Mouse (Mus musculus) hindbrain, embryonic 16.5 days (tissue): Measurements from ENCODE around the gene AL731706.1. TPM values are rescaled to one million over a fixed set of nuclear protein-coding genes. Genes with fewer than 3 reads are reported as not detected.
"Not testable (repeated sequence)": the region's sequence is repeated elsewhere in the genome, so short reads cannot be mapped to it uniquely, and the experiment has no call there.

Source experiments
- ATAC-seq: fragments of 200-750 bp; cut with Nextera tagmentation; 2 replicates; pipeline ENCODE4 v1.8.0; 2017; ENCODE audit warnings: moderate TSS enrichment, moderate library complexity
- H3K27ac ChIP-seq: fragments of 300-500 bp; sonication (generic); 2 replicates; pipeline ENCODE4 v1.5.1; 2014; ENCODE audit warnings: low read depth, mild to moderate bottlenecking, control low read depth, low read length, moderate library complexity
- H3K27me3 ChIP-seq: fragments of 300-500 bp; sonication (generic); replicated peaks from 2 replicates; pipeline ENCODE4 v1.6.1; 2014; ENCODE audit warnings: low read length; ENCODE audit not compliant: control insufficient read depth, insufficient read depth
- H3K36me3 ChIP-seq: fragments of 300-500 bp; sonication (generic); 2 replicates; pipeline ENCODE4 v1.6.1; 2014; ENCODE audit warnings: mild to moderate bottlenecking, low read length, moderate library complexity, mixed read lengths; ENCODE audit not compliant: control insufficient read depth, insufficient read depth
- H3K4me1 ChIP-seq: fragments of 300-500 bp; sonication (generic); 2 replicates; pipeline ENCODE4 v1.6.1; 2014; ENCODE audit warnings: low read depth, low read length; ENCODE audit not compliant: control insufficient read depth, insufficient read depth
- H3K4me2 ChIP-seq: fragments of 300-500 bp; sonication (generic); 2 replicates; pipeline ENCODE4 v1.6.1; 2014; ENCODE audit warnings: mild to moderate bottlenecking, low read length, control low read depth, moderate library complexity
- H3K4me3 ChIP-seq: fragments of 300-500 bp; sonication (generic); 2 replicates; pipeline ENCODE4 v1.5.1; 2014; ENCODE audit warnings: mild to moderate bottlenecking, low read length, control low read depth, moderate library complexity
- H3K9ac ChIP-seq: fragments of 300-500 bp; sonication (generic); 2 replicates; pipeline ENCODE4 v1.6.1; 2014; ENCODE audit warnings: low read depth, mild to moderate bottlenecking, control low read depth, low read length, moderate library complexity
- H3K9me3 ChIP-seq: fragments of 300-500 bp; sonication (generic); 2 replicates; pipeline ENCODE4 v1.6.1; 2014; ENCODE audit warnings: mild to moderate bottlenecking, low read length, moderate library complexity; ENCODE audit not compliant: control insufficient read depth
- WGBS: fragments of 180-500 bp; shearing (Covaris S2); extraction: QIAGEN DNeasy Blood & Tissue Kit; methylation state at CpG from one replicate; pipeline ENCODE4 v1.1.7; 2014; 5-methylcytosine and 5-hydroxymethylcytosine counted together
- polyA plus RNA-seq: library from polyadenylated mRNA; unstranded; fragments of >200 nt; fragmentation: Nextera tagmentation; extraction: Ambion mirVana; gene quantifications from 2 replicates; pipeline ENCODE4 v1.2.1, GENCODE M21; 2015

The AL731706.1 gene
- polyA plus RNA-seq, 1 experiment from 2014 or later, result 23.9 TPM

- WGBS, result 2% methylated on average over 4 of the region's 4 CpGs
These were observed 20.8 kb upstream of the AL731706.1 start for GRCm38 (mm10) chr2:136911958-136912411.

DNA sequence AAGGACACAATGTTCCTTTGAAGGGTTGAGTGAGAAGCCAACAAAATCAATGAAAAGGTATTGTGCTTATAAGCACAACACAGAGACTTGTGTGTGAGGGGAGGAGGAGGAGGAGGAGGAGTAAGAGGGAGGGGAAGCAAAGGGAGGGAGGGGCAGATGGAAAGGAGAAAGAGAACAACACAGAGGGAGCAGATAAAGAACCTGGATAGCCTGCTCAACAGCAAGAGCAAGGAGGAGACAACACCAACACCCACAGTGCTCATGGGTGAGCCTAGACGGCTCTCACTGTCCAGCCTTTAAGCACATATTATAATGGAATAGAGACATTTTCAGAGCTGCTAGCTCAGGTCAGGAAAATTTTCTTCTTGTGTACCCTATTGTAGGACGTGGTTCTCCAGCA is 18.1 kb upstream of the AL731706.1 start:
- WGBS, result 62% methylated on average over 2 of the region's 2 CpGs
- Histone ChIP-seq H3K27me3 (no peaks in the 10 kb centered on the region), H3K9me3 (no peaks in the 10 kb centered on the region), H3K4me2 (no peak overlapping the region), H3K4me3 (no peak overlapping the region), H3K4me1 (peaks cover 5% of the 10 kb centered on the region; the same call in 1 of the 2 replicates), H3K36me3 (peaks cover 4% of the 10 kb centered on the region; the same call in 1 of the 2 replicates), H3K9ac (no peak overlapping the region), H3K27ac (no peak overlapping the region)
- no peak for ATAC-seq

More at GRCm38 (mm10) chr2:136911958-136912411, 20.8 kb upstream of the AL731706.1 start:
- no peaks in the 10 kb centered on the region for H3K9me3 ChIP-seq
- H3K27me3 ChIP-seq, result no peaks in the 10 kb centered on the region
- no peak overlapping the region for H3K4me3 ChIP-seq
- H3K27ac ChIP-seq, result peak overlapping the region; percentile 46; the same call in 1 of the 2 replicates
- H3K4me2 ChIP-seq, result no peak overlapping the region
- H3K4me1 ChIP-seq, result peaks cover 5% of the 10 kb centered on the region
- no peak overlapping the region; the same call in 1 of the 2 replicates for H3K9ac ChIP-seq
- H3K36me3 ChIP-seq, result no peaks in the 10 kb centered on the region
- peak; percentile 31; the same call in 1 of the 2 replicates for ATAC-seq

- WGBS, result 56% methylated on average over 3 of the region's 3 CpGs
- Histone ChIP-seq H3K9ac (no peak overlapping the region), H3K4me3 (no peak overlapping the region), H3K4me2 (no peak overlapping the region), H3K36me3 (peaks cover 4% of the 10 kb centered on the region; the same call in 1 of the 2 replicates), H3K27me3 (no peaks in the 10 kb centered on the region), H3K4me1 (peaks cover 5% of the 10 kb centered on the region; the same call in 1 of the 2 replicates), H3K27ac (no peak overlapping the region), H3K9me3 (no peaks in the 10 kb centered on the region)
- no peak for ATAC-seq
These were observed 17.4 kb upstream of the AL731706.1 start for GRCm38 (mm10) chr2:136908596-136908995.

- no peak overlapping the region for H3K4me3 ChIP-seq
- H3K27ac ChIP-seq, result no peak overlapping the region
- WGBS, result 70% methylated on average over 2 of the region's 2 CpGs
- peaks cover 4% of the 10 kb centered on the region for H3K4me1 ChIP-seq
- H3K9me3 ChIP-seq, result no peaks in the 10 kb centered on the region
- H3K27me3 ChIP-seq, result no peaks in the 10 kb centered on the region
- no peak overlapping the region for H3K9ac ChIP-seq
- H3K36me3 ChIP-seq, result no peaks in the 10 kb centered on the region
- H3K4me2 ChIP-seq, result no peak overlapping the region
- ATAC-seq, result no peak
These were observed 4.9 kb upstream of the AL731706.1 start for GRCm38 (mm10) chr2:136896131-136896530.

DNA sequence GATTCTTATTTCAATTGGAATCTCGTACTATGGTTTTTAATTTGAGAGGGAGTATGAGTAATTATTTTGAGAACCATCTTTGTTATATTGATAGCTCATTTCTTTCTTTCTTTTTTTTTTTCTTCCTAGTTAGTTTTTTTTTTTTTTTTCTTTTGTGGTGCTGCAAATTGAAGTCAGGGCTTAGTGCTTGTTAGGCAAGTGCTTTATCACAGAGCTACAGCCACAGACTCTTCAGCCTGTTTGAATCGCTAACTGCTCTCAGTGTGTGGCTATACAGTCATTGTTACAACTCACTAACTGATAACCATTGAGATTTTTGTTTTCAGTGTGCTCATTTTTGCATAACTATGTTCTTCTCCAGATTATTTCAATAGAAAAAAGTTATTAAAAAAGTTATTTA is 3.3 kb upstream of the AL731706.1 start:
- no peak overlapping the region for H3K27ac ChIP-seq
- no peaks in the 10 kb centered on the region for H3K36me3 ChIP-seq
- ATAC-seq, result no peak
- 64% methylated on average over 2 of the region's 2 CpGs for whole genome bisulfite sequencing
- no peak overlapping the region for H3K9ac ChIP-seq
- no peak overlapping the region for H3K4me3 ChIP-seq
- no peaks in the 10 kb centered on the region for H3K9me3 ChIP-seq
- no peaks in the 10 kb centered on the region for H3K27me3 ChIP-seq
- peaks cover 7% of the 10 kb centered on the region for H3K4me1 ChIP-seq
- no peak overlapping the region for H3K4me2 ChIP-seq

GRCm38 (mm10) chr2:136891951-136892371 is 772 bp upstream of the AL731706.1 start:
- WGBS, result under 1% methylated on average over 23 of the region's 23 CpGs
- ATAC-seq, result peak; percentile 84

GRCm38 (mm10) chr2:136890716-136891067 is 497 bp downstream of the AL731706.1 start:
- H3K9ac ChIP-seq, result peak overlapping the region; percentile 82
- 7% methylated on average over 15 of the region's 15 CpGs for WGBS
- peak overlapping the region; percentile 97 for H3K27ac ChIP-seq
- peak; percentile 52; the same call in 1 of the 2 replicates for ATAC-seq
- not testable (repeated sequence) for H3K9me3 ChIP-seq, H3K27me3 ChIP-seq, H3K4me1 ChIP-seq, H3K36me3 ChIP-seq
- H3K4me3 ChIP-seq, result peak overlapping the region; percentile 76
- peak overlapping the region; percentile 49 for H3K4me2 ChIP-seq

More at GRCm38 (mm10) chr2:136891951-136892371, 772 bp upstream of the AL731706.1 start:
- H3K4me3 ChIP-seq, result peak overlapping the region; percentile 76
- no peaks in the 10 kb centered on the region for H3K9me3 ChIP-seq
- peak overlapping the region; percentile 77 for H3K9ac ChIP-seq
- H3K36me3 ChIP-seq, result no peaks in the 10 kb centered on the region
- H3K27me3 ChIP-seq, result no peaks in the 10 kb centered on the region
- peak overlapping the region; percentile 53 for H3K4me2 ChIP-seq
- H3K4me1 ChIP-seq, result peaks cover 7% of the 10 kb centered on the region
- H3K27ac ChIP-seq, result peak overlapping the region; percentile 79

GRCm38 (mm10) chr2:136886846-136887245 is 4.3 kb downstream of the AL731706.1 start:
- 56% methylated on average over 4 of the region's 4 CpGs for WGBS
- Histone ChIP-seq H3K27me3 (no peaks in the 10 kb centered on the region), H3K9ac (no peak overlapping the region), H3K27ac (no peak overlapping the region), H3K9me3 (no peaks in the 10 kb centered on the region), H3K4me1 (peaks cover 2% of the 10 kb centered on the region; the same call in 1 of the 2 replicates), H3K4me3 (no peak overlapping the region), H3K36me3 (peaks cover 9% of the 10 kb centered on the region), H3K4me2 (no peak overlapping the region)
- ATAC-seq, result no peak

GRCm38 (mm10) chr2:136885579-136885978 is 5.6 kb downstream of the AL731706.1 start, which contains the start of gene AL731706.2:
TSS of gene AL731706.2 (minus strand) at chr2:136885679.
- Histone ChIP-seq H3K4me1 (peaks cover 2% of the 10 kb centered on the region; the same call in 1 of the 2 replicates), H3K27ac (no peak within 1 kb of the TSS), H3K4me3 (no peak within 1 kb of the TSS), H3K4me2 (no peak within 1 kb of the TSS), H3K9me3 (no peaks in the 10 kb centered on the region), H3K9ac (no peak within 1 kb of the TSS), H3K27me3 (no peaks in the 10 kb centered on the region), H3K36me3 (peaks cover 16% of the 10 kb centered on the region)
- 96% methylated on average over 2 of the region's 2 CpGs for WGBS
- ATAC-seq, result no peak
